Mouse (Mus musculus) urinary bladder, adult 2 months (tissue): ENCODE data around the gene Ccdc180. TPM values are rescaled to one million over a fixed set of nuclear protein-coding genes. Genes with fewer than 3 reads are reported as not detected.

Source experiments
- DNase-seq: peaks from one replicate; pipeline ENCODE4 v3.0.0; 2022; ENCODE audit warnings: low spot score
- polyA plus RNA-seq: library from polyadenylated mRNA; depleted of rRNA; stranded (reverse); fragments of >200 nt; gene quantifications from 2 replicates; pipeline ENCODE4 v1.2.3, GENCODE M21; 2012

Gene Ccdc180
- polyA plus RNA-seq, 1 experiment, result 0.06 TPM

DNA sequence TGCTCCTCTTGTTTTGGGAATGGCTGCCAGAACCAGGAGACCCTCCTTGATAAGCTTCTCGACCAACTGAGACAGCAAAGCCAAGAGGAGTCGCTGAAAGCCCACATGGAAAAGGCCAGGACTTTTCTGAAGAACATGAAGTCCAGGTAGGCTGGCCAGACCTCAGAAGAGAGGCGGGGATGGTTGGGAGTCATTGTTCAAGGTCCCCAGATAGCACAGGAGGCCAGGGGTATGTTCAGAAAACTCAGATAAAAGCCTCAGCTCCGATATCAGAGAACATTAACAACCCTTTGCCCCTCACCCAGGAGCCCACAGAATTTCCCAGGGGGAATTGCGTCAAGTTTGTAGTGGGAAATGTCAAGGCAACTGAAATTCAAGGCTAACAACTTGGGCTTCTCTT, 21.2 kb downstream of the Ccdc180 start:
- no peak for DNase-seq

DNA sequence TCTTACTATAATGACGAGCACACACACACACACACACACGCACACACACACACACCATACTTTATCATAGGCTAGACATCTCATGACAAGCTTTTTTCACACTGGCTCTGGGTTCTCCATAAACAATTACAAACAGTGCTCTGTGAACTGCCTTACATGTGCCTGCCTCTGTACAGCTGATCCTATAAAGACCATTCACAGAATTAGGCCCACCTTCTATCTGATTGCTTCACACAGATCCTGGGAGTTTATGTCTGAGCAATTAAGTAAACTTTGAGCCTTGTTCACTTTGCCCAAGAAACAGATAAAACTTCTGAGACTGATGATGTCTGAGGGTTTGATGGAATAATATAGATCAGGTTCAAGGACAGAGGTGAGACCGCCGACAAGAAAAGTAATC, 21.8 kb downstream of the Ccdc180 start:
- DNase-seq, result no peak

DNA sequence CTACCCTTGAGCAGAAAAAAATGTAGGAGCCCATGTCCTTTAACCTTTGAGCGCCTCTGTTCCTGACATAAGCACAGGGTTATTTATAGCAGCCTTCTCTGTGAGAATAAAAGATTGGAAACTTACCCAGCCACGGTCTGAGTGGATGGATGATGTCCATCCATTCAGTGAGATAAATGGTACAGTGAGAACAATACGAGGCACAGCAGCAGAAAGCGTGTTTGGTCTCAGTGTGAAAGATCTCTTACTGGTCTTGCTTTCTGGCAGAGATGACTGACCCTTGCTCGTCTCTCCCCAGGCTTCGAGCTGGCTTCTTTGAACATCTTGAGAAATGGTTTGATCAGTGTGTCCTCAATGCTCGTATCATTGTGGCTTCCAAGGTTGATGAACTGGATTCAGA, 27.0 kb downstream of the Ccdc180 start:
- no peak for DNase-seq

DNA sequence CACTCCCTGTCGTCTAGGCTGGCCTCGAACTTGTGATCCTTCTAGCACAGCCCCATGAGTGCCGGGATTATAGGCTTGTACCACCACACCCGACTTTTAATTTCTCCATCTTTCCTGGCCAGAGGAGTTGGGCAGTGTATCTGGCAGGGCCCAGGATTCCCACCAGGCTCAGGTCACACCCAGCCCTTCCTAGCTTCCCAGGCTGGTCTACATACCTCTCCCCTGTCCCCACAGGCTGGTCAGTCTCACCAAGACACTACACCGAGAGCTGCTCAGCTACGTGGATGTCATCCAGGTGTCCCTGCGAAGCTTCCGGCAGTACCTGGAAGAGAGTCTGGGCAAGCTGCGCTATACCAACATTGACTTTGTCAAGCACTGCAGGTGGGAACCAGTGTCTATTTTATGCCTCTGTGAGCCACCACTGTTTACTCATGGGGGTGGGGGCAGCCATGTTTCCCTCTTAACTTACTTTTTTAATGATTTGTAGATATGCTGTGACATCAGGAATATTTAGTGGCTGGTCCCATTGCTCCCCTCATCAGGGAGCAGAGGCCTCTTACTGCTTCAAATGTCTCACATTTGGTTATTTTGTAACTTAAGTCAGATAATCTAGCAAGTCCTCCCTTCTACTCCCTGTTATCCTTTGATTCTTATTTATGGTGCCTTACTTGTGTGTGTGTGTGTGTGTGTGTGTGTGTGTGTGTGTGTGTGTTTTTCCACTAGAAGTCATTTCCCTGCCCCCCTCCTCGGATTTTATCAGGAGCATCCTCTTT, 31.7 kb downstream of the Ccdc180 start:
- DNase-seq, result no peak

DNA sequence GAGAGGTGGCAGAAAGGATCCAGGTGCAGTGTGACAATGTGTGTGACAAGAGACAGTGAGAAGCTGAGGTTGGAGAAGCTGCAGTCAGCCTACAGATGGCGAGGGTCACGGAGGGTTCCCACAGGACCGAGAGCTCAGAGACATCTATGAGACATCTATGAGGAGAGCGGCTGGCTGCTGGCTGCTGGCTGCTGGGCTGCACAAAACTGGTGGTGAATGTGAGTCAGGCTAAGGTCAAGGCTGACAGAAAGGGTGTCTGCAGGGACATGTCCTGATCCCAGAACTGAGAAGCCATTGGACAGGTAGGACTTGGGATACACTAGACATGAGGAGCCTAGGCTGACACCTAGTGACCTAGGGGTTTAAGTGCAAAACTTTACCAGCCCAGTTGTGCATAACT, 33.9 kb downstream of the Ccdc180 start:
- no peak for DNase-seq

DNA sequence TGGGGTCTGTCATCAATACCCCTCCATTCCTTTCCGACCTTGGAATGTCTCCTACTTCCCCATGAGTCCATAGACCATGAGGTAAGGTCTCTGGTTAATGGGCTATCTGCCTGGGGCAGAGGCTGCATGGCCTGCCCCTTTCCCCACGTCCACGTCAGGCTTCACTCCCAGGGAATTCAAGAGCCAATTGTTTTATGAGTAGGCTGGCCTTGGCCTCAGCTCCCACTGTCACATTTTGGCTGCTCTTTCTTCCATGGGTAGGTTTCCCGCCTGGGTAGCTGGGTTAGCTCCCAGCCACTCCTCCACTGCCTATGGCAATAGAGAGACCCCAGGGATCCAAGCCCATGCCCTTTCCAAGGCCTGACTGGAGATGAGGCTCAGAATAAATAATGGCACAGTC, 38.5 kb downstream of the Ccdc180 start:
- no peak for DNase-seq

DNA sequence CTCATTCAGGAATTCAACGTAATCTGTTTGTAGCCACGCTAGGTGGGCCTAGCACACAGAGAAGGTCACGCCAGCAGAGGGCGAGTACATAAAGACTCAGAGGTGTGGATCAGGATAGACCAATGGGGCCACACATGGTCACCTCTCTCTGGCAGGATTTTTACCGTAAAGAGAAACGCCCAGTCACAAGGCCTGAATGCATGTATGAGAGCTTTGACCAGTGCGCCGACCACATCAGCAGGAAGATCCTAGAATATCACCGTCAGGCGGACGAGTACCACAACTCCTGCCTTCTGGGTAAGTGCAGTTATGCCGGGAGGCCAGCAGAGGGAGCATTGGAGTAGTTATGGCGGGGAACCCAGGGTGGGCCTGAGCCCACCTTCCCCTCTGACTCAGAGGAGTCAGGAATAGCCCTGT, 51.5 kb downstream of the Ccdc180 start:
- DNase-seq, result no peak

DNA sequence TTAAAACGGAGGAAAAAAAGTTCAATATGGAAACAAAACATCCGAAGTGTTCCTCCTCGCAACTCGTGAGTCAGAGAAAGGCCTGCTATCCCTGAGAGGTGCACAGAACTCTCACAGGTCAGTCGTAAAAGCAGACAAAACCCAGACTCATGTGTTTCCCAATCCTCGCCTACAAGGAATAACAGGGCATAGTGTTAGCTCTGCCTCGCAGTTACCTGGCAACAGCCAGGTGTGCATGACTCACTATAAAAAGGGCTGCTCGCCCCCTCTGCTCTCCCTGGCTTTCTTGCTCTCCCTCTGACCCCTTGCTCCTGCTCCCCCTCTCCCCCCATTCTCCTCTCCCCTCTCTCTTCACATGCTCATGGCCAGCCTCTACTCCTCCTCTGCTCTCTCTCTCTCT, 57.6 kb downstream of the Ccdc180 start:
- DNase-seq, result no peak

DNA sequence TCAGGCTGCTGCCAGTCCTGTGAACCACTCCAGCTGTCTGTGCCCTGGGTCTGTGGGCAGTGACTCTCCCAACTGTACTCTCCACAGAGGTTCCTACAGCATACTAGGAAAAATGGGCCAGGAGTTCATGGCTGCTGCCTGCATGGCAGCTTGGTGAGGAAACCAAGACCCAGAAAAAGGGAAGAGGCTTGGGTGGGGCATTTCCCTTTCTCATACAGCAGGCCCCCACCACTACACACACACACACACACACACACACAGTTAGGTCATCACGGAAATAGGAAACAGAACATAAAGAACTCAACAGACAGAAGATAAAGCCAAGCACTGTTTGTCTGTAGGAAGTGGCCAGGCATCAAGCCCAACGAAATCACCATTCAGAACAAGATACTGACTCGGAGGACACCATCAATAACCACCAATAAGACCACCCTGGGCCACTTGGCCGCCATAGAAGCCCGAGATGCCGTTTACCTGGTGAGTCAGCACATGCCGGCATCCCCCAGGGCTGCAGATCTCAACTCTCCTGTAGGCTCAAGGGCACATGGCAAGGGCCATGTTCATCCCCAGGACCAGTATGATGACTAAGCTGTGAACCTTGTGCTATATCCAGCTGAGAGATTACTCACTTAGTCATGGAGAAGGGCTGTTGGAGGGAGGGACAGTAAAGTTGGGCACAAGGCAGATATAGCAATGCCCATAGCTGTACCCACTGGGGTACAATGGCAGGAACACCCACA, 59.2 kb downstream of the Ccdc180 start:
- no peak for DNase-seq

DNA sequence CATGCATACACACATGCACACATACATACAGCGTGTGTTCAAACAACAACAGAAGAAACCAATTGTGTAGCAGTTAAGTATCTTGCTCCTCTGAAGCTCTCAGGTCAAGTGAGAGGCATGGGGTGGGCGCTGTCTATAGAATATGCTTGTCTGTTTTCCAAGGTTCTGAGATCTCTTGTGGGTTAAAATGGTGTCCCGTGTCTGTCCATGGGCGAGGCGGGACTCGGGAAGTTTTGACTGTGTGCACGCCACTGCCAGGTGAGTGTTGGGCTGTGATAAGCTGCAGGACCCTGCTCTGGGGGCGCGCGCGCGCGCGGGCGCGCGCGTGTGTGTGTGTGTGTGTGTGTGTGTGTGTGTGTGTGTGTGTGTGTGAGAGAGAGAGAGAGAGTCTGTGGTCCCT, 61.7 kb downstream of the Ccdc180 start:
- no peak for DNase-seq

DNA sequence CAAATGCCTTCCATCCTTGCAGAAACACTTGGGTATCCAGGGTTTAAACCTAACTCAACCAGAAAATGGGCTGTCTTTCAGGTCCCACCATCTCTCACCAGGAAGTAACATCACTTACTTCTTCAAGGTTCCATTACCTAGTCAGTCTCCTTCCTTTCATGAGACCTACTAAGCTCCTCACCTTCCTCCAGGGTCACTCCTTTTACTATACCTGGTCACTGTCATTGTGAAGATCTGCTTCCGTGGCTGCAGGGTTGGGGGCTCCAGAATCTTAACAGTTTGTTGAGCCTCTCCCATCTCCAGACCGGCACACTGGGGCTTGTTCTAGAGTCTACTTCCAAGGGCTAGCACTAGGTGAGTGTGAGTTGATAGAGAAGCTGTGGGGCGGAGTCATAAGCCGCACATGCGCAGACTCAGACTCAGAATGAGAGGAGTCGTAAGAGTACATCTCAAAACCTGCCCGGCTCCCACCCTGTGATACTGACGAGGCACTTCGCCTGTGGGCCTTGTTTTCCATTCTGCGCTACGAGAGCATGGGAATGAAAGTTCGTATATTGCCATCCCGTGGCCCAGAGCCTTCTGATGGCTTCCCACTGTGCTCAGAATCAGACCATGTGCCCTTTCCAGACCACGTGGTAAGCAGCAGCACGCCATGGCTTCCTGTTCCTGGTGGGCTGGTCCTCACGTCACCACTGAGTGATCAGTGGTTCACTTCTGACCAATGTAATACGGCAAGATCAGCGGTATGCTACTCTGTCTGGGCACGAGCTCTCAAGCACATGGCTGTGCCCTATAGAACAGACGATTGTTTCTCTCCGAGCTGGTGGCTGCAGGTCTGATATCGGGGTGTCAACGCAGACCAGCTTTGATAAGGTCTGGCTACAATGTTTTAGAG, 63.2 kb downstream of the Ccdc180 start:
- no peak for DNase-seq

DNA sequence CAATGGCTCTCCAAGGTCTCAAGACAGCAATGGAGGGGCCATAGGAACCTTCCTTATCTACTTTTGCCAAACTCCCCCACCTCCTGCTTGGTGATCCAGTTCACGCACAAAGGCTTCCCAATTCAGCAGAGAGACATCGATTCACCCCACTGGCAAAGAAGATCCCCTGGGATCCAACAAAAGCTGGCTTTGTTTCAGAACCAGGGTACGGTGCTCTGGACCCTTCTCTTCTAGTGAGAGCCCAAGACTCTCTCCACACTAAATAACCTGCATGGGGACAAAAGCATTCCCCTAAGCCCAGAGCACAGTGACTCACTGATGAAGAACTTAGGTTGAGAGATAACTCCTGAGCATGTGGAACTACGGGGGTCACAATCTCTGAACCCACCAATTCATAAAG, 65.1 kb downstream of the Ccdc180 start:
- no peak for DNase-seq

DNA sequence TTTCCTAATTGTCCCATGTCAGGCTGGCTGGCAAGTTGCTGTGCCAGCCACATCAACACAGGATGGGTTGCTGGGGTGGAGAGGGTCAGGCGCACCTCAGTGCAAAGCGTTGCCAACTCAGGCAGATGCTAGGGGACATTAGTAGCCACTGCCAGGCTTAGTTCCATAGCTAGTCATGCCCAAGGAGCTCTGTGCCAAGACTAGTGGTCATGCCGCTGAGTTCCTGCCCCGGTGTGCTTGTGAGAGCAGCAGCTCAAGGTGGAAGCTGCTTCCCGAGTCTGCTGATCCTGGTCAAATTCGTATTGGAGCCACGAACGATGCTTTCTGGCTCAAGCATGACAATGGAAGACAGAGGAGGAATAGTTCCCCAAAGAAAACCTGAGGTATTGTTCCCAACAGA, 66.0 kb downstream of the Ccdc180 start:
- no peak for DNase-seq

DNA sequence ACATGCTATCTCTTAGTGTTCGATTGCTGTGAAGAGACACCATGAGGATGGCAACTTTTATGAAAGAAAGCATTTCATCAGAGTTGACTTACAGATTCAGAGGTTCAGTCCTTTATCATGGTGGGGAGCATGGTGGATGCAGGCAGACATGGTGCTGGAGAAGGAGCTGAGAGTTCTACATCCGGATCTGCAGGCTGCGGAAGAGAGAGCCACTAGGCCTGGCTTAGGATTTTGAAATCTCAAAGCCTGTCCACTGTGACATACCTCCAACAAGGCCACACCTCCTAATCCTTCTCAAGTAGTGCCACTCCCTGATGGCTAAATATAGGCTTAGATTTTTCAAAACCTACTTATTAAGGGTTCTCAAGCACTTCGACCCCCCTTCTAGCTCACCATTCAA, 66.6 kb downstream of the Ccdc180 start:
- no peak for DNase-seq

DNA sequence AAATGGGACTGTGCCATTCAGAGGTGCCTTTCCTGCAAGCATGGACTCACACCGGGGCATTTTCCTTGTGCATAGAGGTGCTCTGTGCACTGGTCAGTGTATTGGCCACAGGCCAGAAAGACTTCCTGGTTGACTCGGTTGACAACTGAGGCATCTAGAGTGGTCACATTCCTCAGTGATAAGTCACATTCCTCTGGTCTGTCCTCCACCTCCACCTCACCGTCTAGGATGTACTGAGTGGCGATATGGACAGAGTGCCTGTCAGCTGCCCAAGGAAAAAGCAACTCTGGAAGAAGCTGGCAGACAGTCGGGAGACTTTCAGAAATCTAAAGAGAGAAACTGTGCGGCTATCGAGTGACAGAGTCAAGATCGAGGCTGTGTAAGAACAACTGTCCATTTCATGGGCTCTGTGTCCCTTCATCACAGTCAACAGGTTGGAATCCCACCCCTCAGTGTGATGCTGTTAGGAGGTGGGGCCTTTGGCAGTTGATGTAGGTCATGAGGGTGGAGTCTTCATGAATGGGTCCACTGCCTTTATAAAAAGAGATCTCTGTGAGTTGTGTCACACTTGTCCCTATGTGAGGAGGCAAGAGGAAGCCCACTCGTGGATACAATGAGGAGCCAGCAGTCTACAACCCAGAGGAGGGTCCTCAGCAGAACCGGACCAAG, 74.8 kb downstream of the Ccdc180 start, which contains the start of gene Tdrd7:
Gene Tdrd7 (plus strand): TSS at position 564 of the 669 bp plus-strand sequence.
- no peak for DNase-seq

DNA sequence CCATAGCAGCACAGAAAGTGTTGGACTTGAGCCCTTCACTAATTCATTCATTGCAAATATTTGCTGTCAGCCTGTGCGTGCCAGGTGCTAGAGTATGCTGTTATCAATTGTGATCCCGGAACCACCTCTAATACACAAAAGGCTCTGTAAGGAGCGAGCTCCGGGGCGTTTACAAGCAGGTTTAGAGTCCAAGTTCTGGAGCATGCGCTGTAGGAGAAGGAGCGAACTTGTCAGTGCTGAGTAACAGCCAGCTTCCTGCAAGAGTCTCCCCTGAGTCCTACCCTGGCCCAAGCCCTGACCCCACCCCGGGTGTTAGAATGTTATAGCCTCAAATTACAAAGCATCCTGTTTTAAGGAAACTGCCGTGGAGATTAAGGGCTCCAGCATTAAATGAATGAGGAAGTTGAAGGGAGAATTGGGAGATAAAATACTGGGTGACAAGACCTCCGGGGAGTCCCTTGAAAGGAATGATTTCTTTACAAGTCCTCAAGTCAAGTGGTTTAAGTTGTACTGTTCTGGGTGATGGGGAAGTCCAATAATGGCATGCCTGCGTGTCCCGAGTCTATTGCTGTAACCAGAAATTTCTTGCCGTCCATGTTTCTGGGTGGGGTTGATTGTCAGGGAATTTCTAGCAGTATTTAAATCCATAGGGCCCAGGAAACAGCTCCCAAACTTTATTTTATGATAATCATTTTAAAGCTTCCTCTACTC, 75.8 kb downstream of the Ccdc180 start:
- no peak for DNase-seq

DNA sequence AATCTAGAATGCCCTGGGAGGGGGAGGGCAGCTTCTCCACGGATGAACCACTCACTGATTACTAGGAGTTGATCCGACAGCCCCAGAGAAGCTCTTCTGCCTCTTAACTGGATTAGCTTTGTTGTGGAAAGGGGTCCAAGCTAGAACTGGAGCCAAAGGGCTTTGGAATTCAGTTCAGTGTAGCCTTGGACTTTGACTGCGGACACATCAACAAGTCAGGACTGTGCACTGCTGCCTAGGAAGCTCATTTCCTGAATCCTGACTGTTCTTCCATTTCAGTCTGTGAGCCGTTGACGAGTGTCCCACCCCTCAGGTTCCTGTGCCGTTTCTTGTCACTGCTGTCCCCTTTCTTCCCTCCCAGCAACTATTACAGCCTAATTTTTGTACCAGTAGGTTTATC, 76.6 kb downstream of the Ccdc180 start:
- DNase-seq, result no peak

DNA sequence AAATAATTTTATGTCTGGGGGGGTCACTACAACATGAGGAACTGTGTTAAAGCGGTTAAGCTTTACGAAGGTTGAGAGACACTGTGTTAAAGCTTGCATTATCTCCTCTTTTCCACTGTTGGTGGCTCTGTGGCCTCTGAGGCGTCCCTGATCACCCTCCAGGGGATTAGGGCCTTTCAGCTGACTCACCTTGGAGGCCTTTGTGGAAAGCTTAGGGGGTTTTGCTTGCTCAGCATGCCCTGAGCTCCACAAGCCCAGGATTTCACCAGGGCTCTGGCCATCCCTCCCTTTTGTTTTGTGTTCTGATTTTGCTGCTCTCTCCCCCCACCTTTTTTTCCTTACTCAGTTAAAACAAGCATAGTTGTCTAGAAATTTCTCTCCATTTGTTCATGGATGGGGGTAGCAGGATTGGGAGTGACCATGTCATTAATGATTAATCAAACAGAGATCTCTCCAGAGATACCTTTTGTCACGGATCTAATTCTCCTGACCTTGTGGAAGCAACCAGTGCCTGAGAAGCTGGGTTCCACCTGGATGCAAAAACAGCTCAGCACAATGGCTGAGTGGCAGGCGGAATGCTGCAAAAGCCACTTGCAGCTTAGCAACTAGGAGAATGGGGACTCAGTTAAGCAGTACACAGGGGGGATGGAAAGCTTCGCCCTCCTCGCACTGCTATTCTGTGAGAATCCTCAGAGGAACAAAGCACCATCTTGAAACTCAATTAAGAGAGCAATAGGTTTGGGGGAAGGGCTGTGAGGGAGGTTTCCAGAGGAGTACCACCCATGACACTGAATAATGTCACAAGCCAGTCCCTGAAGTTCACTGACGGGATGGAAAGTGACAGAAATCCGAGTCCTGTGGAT, 77.6 kb downstream of the Ccdc180 start:
- DNase-seq, result no peak

DNA sequence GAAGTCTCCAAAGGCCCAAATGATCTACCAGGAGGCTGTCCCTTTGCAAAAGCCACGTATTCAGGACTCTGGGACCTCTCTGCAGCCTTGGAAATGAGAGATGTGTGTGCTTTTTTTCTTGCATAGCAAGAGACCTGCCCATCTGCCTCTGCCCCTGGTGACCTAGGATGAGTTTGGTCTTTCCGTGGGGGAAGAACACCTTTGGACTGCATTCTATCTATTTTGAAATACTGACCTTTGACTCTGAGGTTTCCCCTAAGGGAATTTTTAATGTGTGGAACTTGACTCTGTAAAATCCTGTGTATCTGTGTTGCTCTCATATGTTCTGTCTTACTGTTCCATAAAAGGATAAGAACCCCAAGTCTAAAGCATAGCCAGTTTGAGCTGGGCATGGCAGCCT, 78.9 kb downstream of the Ccdc180 start:
- no peak for DNase-seq

DNA sequence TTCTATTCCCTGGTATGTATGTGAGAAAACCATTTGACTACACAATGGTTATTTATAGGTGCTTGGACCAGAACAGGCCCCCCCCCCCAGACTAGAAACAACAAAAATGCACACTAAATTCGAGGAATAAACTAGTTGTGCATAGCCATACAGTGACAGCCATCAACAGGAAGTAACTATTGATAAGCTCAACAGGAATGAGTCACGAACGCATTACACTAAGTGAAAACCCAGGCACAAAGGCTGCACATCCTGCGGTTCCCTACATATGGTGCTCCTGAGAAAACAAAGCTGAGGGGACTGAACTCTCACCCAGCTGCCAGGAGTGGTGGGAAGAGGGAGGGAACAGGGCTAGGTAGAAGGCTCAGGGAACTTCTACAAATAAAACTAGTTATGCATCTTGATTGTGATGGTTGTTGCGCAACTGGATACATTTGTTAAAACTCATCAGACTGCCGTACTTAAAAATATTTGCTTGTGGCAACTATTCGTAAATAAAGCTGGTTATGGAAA, 80.0 kb downstream of the Ccdc180 start:
- DNase-seq, result no peak
